Mouse (Mus musculus): ENCODE results near the gene Sec22a. TPM values are rescaled to one million over a fixed set of nuclear protein-coding genes. Genes with fewer than 3 reads are reported as not detected.
A peak's percentile ranks its signal among the peaks of the same experiment; 100 is the strongest.

Gene Sec22a
- total RNA-seq, 1 experiment, result 16.7 TPM

GRCm38 (mm10) chr16:35357449-35357848 lies 6.3 kb downstream of the Sec22a start:
- DNase-seq (ENCODE audit: low read depth, low spot score), result no peak
- Histone ChIP-seq H3K27ac (ENCODE audit: insufficient read depth, low read depth, low read length, poor library complexity, severe bottlenecking) (no peak overlapping the region), H3K4me1 (ENCODE audit: control insufficient read depth in 2 of 2, insufficient read depth in 2 of 2, low read length in 2 of 2, poor library complexity in 1 of 2) (no peaks in the 10 kb centered on the region; a peak in 1 of 4 replicates), H3K9me3 (ENCODE audit: control insufficient read depth, insufficient read depth, low read depth, low read length) (no peaks in the 10 kb centered on the region), H3K9ac (ENCODE audit: insufficient read depth, low read depth, low read length, poor library complexity, severe bottlenecking) (no peak overlapping the region), H3K36me3 (ENCODE audit: control insufficient read depth, insufficient read depth, low read length, poor library complexity, severe bottlenecking) (peaks cover 3% of the 10 kb centered on the region; the same call in 1 of the 2 replicates), H3K4me3 (ENCODE audit: insufficient read depth in 1 of 2, low read depth in 1 of 2, low read length in 2 of 2, poor library complexity in 1 of 2, severe bottlenecking in 1 of 2) (no peak overlapping the region)
- no peak for TF ChIP-seq ZC3H11A (IDR thresholded peaks at IDR 0.05; ENCODE audit: borderline replicate concordance, low read depth, low read length)
- TF ChIP-seq HCFC1 (IDR thresholded peaks at IDR 0.05; ENCODE audit: borderline replicate concordance, insufficient read depth, low read length), result no peak
- no peak for TF ChIP-seq ZNF384 (IDR thresholded peaks at IDR 0.05; ENCODE audit: low read depth, low read length)
- TF ChIP-seq MAFK (IDR thresholded peaks at IDR 0.05; ENCODE audit: insufficient read depth, low read depth, low read length), result no peak
- TF ChIP-seq CHD2 (IDR thresholded peaks at IDR 0.05; ENCODE audit: low read depth, low read length), result no peak
- in situ Hi-C loops (cut with MboI; ENCODE audit: low sequenced_read_pairs in 2 of 2, unreplicated experiment in 2 of 2), result no loop called here

DNA sequence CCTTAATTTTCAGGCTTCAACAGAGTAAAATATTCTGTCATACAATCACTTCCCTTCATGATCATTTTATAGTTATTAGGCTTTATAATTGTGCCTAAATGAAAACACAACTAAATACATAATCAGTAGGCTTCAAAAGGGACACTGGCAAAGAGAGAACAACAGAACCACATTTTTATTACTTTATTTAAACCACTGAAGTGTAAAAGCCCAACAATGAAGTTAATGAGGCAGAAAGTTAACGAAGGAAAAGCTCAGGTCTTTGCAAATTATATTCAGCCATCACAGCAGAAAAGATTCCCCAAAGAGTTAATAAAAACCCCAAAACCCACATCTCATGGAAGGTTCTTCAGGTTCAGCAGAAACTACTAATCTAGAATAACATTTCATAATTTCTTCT lies 33.3 kb downstream of the Sec22a start:
- in situ Hi-C loops (cut with MboI; ENCODE audit: low sequenced_read_pairs in 2 of 2, unreplicated experiment in 2 of 2), result no loop called here
- H3K9me3 ChIP-seq (ENCODE audit: control insufficient read depth, insufficient read depth, low read depth, low read length), result no peaks in the 10 kb centered on the region

GRCm38 (mm10) chr16:35319773-35320172 lies 43.9 kb downstream of the Sec22a start:
- H3K4me3 ChIP-seq (ENCODE audit: insufficient read depth in 1 of 2, low read depth in 1 of 2, low read length in 2 of 2, poor library complexity in 1 of 2, severe bottlenecking in 1 of 2), result no peak overlapping the region
- no peaks in the 10 kb centered on the region for H3K9me3 ChIP-seq (ENCODE audit: control insufficient read depth, insufficient read depth, low read depth, low read length)
- in situ Hi-C loops (cut with MboI; ENCODE audit: low sequenced_read_pairs in 2 of 2, unreplicated experiment in 2 of 2), result no loop called here
- H3K4me1 ChIP-seq (ENCODE audit: control insufficient read depth in 2 of 2, insufficient read depth in 2 of 2, low read length in 2 of 2, poor library complexity in 1 of 2), result no peaks in the 10 kb centered on the region
- no peaks in the 10 kb centered on the region for H3K36me3 ChIP-seq (ENCODE audit: control insufficient read depth, insufficient read depth, low read length, poor library complexity, severe bottlenecking)
- peak; percentile 2 for DNase-seq (ENCODE audit: low read depth, low spot score)
- TF ChIP-seq CHD2 (IDR thresholded peaks at IDR 0.05; ENCODE audit: low read depth, low read length) (no peak), HCFC1 (IDR thresholded peaks at IDR 0.05; ENCODE audit: borderline replicate concordance, insufficient read depth, low read length) (no peak), MAFK (IDR thresholded peaks at IDR 0.05; ENCODE audit: insufficient read depth, low read depth, low read length) (no peak), ZC3H11A (IDR thresholded peaks at IDR 0.05; ENCODE audit: borderline replicate concordance, low read depth, low read length) (no peak), ZNF384 (IDR thresholded peaks at IDR 0.05; ENCODE audit: low read depth, low read length) (no peak)
- H3K9ac ChIP-seq (ENCODE audit: insufficient read depth, low read depth, low read length, poor library complexity, severe bottlenecking), result no peak overlapping the region
- H3K27ac ChIP-seq (ENCODE audit: insufficient read depth, low read depth, low read length, poor library complexity, severe bottlenecking), result no peak overlapping the region

More for the DNA sequence above, 33.3 kb downstream of the Sec22a start:
- Histone ChIP-seq H3K4me1 (ENCODE audit: control insufficient read depth in 2 of 2, insufficient read depth in 2 of 2, low read length in 2 of 2, poor library complexity in 1 of 2) (no peaks in the 10 kb centered on the region), H3K9ac (ENCODE audit: insufficient read depth, low read depth, low read length, poor library complexity, severe bottlenecking) (no peak overlapping the region), H3K36me3 (ENCODE audit: control insufficient read depth, insufficient read depth, low read length, poor library complexity, severe bottlenecking) (no peaks in the 10 kb centered on the region), H3K27ac (ENCODE audit: insufficient read depth, low read depth, low read length, poor library complexity, severe bottlenecking) (no peak overlapping the region), H3K4me3 (ENCODE audit: insufficient read depth in 1 of 2, low read depth in 1 of 2, low read length in 2 of 2, poor library complexity in 1 of 2, severe bottlenecking in 1 of 2) (no peak overlapping the region)
- DNase-seq (ENCODE audit: low read depth, low spot score), result no peak
- no peak for TF ChIP-seq ZNF384 (IDR thresholded peaks at IDR 0.05; ENCODE audit: low read depth, low read length)

DNA sequence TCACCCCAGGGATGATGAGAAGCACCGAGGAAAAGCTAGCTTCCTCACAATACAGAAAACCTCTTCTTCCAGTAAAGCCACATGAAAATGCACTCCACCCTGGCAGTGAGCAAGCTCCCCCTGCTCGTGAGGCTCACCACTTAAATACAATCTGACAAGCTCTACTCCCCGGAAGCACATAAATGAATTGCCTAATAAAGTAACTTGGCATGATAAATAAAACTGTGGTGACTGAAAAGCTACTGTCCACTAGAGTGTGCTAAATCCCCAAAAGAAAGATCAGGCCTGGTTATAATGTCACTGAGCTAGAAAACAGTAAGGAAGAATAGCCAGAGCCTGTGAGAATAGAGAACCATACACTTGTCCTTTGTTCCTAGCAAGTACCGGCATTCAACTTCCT lies 44.4 kb downstream of the Sec22a start:
- in situ Hi-C loops (cut with MboI; ENCODE audit: low sequenced_read_pairs in 2 of 2, unreplicated experiment in 2 of 2), result no loop called here
- no peaks in the 10 kb centered on the region for H3K4me1 ChIP-seq (ENCODE audit: control insufficient read depth in 2 of 2, insufficient read depth in 2 of 2, low read length in 2 of 2, poor library complexity in 1 of 2)
- H3K4me3 ChIP-seq (ENCODE audit: insufficient read depth in 1 of 2, low read depth in 1 of 2, low read length in 2 of 2, poor library complexity in 1 of 2, severe bottlenecking in 1 of 2), result no peak overlapping the region
- peak; percentile 15 for DNase-seq (ENCODE audit: low read depth, low spot score)
- no peak overlapping the region for H3K27ac ChIP-seq (ENCODE audit: insufficient read depth, low read depth, low read length, poor library complexity, severe bottlenecking)
- H3K9me3 ChIP-seq (ENCODE audit: control insufficient read depth, insufficient read depth, low read depth, low read length), result no peaks in the 10 kb centered on the region
- H3K36me3 ChIP-seq (ENCODE audit: control insufficient read depth, insufficient read depth, low read length, poor library complexity, severe bottlenecking), result no peaks in the 10 kb centered on the region
- no peak overlapping the region for H3K9ac ChIP-seq (ENCODE audit: insufficient read depth, low read depth, low read length, poor library complexity, severe bottlenecking)
- TF ChIP-seq CHD2 (IDR thresholded peaks at IDR 0.05; ENCODE audit: low read depth, low read length) (no peak), MAFK (IDR thresholded peaks at IDR 0.05; ENCODE audit: insufficient read depth, low read depth, low read length) (no peak), ZNF384 (IDR thresholded peaks at IDR 0.05; ENCODE audit: low read depth, low read length) (no peak), ZC3H11A (IDR thresholded peaks at IDR 0.05; ENCODE audit: borderline replicate concordance, low read depth, low read length) (peak; percentile 24; the same call in 1 of the 2 replicates), HCFC1 (IDR thresholded peaks at IDR 0.05; ENCODE audit: borderline replicate concordance, insufficient read depth, low read length) (no peak)

GRCm38 (mm10) chr16:35318397-35318796 lies 45.3 kb downstream of the Sec22a start:
- Histone ChIP-seq H3K4me1 (ENCODE audit: control insufficient read depth in 2 of 2, insufficient read depth in 2 of 2, low read length in 2 of 2, poor library complexity in 1 of 2) (no peaks in the 10 kb centered on the region), H3K27ac (ENCODE audit: insufficient read depth, low read depth, low read length, poor library complexity, severe bottlenecking) (no peak overlapping the region), H3K9ac (ENCODE audit: insufficient read depth, low read depth, low read length, poor library complexity, severe bottlenecking) (no peak overlapping the region), H3K9me3 (ENCODE audit: control insufficient read depth, insufficient read depth, low read depth, low read length) (no peaks in the 10 kb centered on the region), H3K4me3 (ENCODE audit: insufficient read depth in 1 of 2, low read depth in 1 of 2, low read length in 2 of 2, poor library complexity in 1 of 2, severe bottlenecking in 1 of 2) (no peak overlapping the region), H3K36me3 (ENCODE audit: control insufficient read depth, insufficient read depth, low read length, poor library complexity, severe bottlenecking) (peaks cover 2% of the 10 kb centered on the region; the same call in 1 of the 2 replicates)
- in situ Hi-C loops (cut with MboI; ENCODE audit: low sequenced_read_pairs in 2 of 2, unreplicated experiment in 2 of 2), result no loop called here
- no peak for DNase-seq (ENCODE audit: low read depth, low spot score)
- TF ChIP-seq ZNF384 (IDR thresholded peaks at IDR 0.05; ENCODE audit: low read depth, low read length) (no peak), CHD2 (IDR thresholded peaks at IDR 0.05; ENCODE audit: low read depth, low read length) (no peak), HCFC1 (IDR thresholded peaks at IDR 0.05; ENCODE audit: borderline replicate concordance, insufficient read depth, low read length) (no peak)
